Mouse (Mus musculus) cerebellum, postnatal 4 days (tissue): Measurements from ENCODE around the gene Ubap1l.
A peak's percentile ranks its signal among the peaks of the same experiment; 100 is the strongest.

Source experiments
- DNase-seq, 2 experiments: peaks; one replicate each; pipeline ENCODE4 v3.0.0; 2022; ENCODE audit warnings: low spot score in 2 of 2, mixed read lengths in 1 of 2

The Ubap1l gene

GRCm38 (mm10) chr9:65360641-65361448 lies at the start of gene Ubap1l:
Ubap1l (plus strand) TSS chr9:65361041.
- DNase-seq, result no peak

DNA sequence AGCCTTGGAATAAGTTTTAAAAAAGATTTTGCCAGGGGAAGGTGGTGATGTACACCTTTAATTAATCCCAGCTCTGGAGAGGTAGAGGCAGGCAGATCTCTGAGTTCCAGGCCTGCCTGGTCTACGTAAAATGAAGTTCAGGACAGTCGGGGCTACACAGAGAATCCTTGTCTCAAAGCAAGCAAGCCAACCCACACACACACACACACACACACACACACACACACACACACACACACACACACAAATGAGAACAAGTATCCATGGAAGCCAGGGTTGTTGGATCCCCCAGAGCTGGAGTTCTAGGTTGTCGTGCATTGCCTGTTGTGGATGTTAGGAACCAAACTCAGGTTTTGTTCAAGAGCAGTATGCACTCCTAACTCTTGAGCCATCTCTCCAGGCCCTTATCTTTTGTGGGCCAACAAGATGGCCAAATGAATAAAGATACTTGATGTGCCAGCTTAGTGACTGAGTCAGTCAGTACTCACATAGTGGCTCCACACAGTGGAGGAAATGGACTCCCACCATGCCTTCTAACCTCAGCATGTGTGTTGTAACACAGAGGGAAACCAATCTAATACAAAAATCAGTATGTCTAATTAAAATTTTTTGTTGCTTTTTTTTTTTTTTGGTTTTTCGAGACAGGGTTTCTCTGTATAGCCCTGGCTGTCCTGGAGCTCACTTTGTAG lies 48.0 kb upstream of the Ubap1l start:
- no peak for DNase-seq

- DNase-seq, result no peak
Measured at GRCm38 (mm10) chr9:65313846-65314245, 47.0 kb upstream of the Ubap1l start.

DNA sequence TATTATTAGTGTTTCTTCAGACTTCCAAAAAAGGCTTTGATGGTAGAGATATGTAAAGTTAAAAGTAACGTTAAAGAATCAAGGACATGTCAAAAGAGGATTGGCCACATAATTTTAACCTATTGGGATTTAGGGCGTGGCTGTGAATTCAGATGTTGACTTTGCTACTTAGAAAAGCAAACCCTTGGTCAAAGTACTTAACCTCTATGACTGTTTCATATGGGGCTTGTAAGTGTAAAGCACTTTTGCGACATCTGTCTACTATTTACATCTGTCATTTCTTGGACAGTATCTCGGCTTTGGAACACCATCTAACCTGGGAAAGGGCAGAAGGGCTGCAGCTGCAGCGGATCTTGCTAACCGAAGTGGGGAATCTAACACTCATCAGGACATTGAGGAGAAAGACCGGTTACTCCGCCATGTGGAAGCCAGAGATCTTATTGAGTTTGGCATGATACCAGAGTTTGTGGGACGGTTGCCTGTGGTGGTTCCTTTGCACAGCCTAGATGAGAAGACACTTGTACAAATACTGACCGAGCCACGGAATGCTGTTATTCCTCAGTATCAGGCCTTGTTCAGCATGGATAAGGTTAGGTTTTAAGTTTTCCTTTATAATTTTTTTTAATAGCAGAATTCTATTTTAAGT lies 38.5 kb upstream of the Ubap1l start:
- no peak for DNase-seq

GRCm38 (mm10) chr9:65325971-65326370 lies 34.9 kb upstream of the Ubap1l start:
- no peak for DNase-seq

DNA sequence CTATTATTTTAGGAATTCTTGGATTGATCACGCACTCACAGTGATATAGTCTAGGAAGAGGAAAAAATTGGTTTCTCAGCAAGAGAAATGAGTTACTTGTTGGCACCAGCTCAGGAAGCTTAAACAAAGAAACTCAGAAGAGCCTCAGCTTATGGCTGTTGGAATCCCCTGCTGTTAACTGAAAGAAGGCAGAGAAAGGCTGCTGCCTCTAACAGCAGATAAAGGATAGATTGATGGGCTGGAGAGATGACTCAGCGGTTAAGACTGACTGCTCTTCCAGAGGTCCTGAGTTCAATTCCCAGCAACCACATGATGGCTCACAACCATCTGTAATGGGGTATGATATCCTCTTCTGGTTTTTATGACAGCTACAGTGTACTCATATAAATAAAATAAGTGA lies 33.5 kb upstream of the Ubap1l start:
- no peak for DNase-seq

DNA sequence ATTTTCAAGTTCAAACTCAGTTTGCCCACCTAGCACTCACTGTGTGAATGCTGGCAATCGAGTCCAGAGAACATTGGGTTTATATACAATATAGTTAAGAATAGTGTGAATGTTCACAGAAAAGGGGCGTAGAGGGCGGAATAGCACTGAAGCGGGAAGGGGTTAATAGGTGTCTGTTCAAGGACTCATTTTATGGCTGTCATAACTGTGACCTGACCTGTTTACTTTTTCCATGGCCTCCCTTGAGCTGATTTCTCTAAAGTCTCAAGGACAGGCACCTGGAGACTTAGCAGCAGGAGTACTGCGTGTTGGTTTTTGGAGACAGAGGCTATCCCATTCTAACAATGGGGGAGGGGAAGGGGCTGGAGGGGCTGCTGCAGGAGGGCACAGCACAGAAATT lies 26.9 kb upstream of the Ubap1l start:
- no peak for DNase-seq

- no peak for DNase-seq
Measured at GRCm38 (mm10) chr9:65339146-65339545, 21.7 kb upstream of the Ubap1l start.

- DNase-seq, result no peak
Measured at GRCm38 (mm10) chr9:65340414-65340813, 20.4 kb upstream of the Ubap1l start.

- peak in 1 of 2 experiments; percentile 2 for DNase-seq
Measured at GRCm38 (mm10) chr9:65345439-65345838, 15.4 kb upstream of the Ubap1l start.

DNA sequence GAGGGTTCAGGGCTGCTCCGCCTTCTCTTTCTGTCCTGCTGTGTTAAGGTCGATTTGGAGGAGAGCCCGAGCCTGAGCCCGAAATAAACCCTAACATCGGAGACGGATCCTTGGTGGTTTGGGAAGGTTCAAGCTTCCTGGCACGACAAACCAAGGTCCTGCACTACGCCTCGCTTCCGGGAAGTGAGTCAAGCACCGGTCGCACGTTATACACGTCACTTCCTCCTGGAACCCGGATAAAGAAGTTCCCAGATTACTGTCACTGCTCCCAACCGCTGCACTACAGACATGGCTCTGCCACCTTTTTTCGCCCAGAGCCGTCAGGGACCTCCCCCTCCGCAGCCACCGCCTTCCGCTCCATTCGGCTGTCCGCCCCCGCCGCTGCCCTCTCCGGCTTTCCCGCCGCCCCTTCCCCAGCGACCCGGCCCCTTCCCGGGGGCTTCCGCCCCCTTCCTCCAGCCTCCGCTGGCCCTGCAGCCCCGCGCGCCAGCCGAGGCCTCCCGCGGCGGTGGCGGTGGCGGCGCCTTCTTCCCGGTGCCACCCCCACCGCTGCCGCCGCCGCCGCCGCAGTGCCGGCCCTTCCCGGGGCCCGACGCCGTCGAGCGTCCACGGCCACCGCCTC lies 14.9 kb upstream of the Ubap1l start, which contains the start of gene Pdcd7:
TSS of gene Pdcd7 (plus strand) at position 251 of the 622 bp plus-strand sequence.
- DNase-seq, result peak; percentile 85 to 92

DNA sequence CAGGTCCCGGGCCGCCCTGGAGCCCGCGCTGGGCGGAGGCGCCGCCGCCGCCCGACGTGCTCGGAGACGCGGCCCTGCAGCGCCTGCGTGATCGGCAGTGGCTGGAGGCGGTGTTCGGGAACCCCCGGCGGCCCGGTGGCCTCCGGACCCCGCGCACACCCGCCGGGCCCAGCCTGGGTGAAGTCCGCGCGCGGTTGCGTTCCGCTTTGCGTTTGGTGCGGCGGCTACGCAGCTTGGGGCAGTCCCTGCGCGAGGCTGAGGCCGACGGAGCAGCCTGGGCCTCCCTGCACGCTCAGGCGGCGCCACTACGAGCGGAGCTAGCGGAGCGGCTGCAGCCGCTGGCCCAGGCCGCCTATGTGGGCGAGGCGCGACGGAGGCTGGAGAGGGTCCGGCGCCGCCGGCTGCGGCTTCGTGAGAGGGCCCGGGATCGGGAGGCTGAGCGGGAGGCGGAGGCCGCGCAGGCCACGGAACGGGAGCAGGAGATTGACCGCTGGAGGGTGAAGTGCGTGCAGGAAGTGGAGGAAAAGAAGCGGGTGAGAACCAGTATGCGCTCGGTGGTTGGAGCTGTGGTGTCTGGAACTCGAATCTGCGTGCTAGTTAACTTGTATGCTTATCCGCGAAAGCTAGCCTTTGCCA lies 14.2 kb upstream of the Ubap1l start:
- DNase-seq, result peak in 1 of 2 experiments; percentile 37

DNA sequence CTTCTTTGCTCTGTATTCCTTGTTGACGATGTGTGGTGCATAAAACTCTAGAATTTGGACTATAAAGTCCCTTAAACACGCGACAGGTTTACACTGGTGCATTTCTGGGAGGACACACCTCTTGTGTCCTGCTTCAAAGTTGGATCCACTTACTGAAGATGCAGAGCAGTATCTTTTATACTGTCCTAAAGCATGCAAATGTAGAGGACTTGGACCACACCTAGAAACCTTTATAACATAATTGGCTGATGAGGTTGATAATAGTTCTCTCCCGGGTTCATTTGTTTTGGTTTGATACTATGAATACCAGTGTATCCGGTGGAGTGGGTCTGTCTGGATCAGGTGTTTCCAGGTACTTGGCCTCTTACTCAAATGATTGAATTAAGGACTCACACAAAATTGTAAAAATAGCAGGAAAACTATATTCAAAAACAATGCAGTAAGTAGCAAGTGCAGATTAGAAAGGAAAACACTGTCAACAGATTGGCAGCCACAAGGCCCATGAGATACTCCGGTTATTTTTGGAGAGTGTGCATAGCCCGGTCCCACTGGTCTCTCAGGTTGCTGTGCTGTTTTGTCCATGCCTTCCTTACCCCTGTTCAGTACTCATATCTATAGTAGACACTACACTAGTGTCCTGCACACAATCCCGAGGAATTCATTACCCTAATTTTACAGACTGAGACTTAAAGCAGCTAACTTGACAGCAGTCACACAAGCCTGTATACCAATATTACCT lies 13.6 kb upstream of the Ubap1l start:
- DNase-seq, result no peak

DNA sequence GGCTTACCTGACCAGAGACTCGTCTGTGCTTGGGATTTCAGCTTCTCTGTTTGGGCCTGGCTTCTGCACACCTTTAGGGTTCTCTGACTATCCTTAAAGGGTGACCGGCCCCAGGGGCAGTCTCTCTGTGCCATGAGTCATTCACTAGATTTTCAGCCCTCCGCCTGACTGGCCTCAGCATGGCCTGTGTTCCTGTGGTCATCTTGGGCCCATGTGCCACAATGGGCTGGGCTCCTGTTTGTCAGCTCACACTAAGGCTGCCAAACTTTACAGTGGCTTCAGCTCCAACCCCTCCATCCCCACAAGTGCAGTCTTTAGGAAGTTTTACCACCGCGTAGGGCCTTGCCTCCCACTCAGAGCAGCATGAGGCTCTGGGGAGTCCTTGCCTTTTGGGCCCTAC lies 7.6 kb upstream of the Ubap1l start:
- no peak for DNase-seq

- no peak for DNase-seq
Measured at GRCm38 (mm10) chr9:65356561-65356960, 4.3 kb upstream of the Ubap1l start.

- DNase-seq, result no peak
Measured at GRCm38 (mm10) chr9:65356971-65357370, 3.9 kb upstream of the Ubap1l start.

GRCm38 (mm10) chr9:65358956-65359480 lies 1.8 kb upstream of the Ubap1l start:
- no peak for DNase-seq

DNA sequence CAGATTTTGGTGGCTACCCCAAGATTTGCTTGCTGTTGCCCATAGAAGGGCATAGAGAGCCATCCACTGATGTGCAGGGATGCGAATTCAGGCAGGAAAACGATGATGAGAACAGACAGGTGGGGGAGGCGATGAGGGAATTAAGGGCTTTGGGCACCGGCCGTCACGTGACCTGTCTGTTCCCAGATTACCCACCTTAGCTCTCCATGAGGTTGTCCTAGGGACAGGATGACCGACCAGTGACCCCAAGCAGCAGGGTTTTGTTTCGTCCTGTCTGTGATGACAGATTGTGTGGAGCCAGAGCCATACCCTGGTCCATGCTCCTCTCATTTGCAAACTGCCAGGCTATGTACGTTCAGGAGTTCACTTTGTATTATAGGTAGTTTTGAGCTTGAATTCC lies 2.8 kb downstream of the Ubap1l start:
- DNase-seq, result no peak

DNA sequence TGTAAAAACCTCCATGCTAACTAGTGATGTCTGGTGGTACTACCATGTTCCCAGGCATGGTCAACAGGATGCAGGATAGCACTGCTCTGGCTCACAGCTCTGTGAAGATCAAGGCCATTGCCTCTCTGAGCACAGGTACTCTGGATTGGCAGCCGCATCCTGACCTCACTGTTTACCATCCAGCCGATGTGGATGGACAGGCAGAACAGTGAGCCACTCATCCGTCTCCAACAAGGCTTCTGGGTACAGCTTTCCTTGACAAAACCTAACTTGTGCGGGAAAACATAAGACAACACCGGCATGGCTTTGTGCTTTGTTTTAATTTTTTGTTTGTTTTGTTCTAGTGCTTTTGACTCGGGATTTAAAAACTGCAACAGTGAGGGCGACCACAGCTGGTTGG lies 4.9 kb downstream of the Ubap1l start:
- no peak for DNase-seq

GRCm38 (mm10) chr9:65371756-65372155 lies 10.9 kb downstream of the Ubap1l start:
- no peak for DNase-seq

DNA sequence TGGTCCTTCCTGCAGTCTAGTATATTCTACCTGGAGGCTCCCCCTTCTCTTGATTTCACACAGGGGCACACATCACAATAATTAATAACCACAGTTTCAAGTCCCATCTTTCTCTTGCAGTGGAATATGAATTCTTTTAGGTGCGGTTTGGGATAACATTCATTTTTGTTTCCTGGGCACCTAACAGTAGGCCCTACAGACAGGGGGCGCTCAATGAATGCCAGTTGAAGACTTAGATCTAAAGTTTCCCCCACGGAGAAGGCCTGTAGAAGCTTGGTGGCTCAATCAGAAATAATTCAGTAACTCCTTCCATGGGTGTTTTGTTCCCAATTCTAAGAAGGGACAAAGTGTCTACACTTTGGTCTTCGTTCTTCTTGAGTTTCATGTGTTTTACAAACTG lies 11.6 kb downstream of the Ubap1l start:
- DNase-seq, result peak in 1 of 2 experiments; percentile 19
